Mouse (Mus musculus) lung, adult 2 months (tissue): ENCODE results near the gene Gcsh.

Experiments used
- CTCF ChIP-seq: fragments of 200-500 bp; IDR thresholded peaks from 2 replicates; pipeline ENCODE4 v1.5.1; 2011; ENCODE audit warnings: mild to moderate bottlenecking, low read length, control low read depth; ENCODE audit not compliant: insufficient read depth
- POLR2A ChIP-seq: fragments of 200-500 bp; IDR thresholded peaks from 2 replicates; pipeline ENCODE4 v1.6.1; 2011; ENCODE audit warnings: low read depth, mild to moderate bottlenecking, control low read depth, low read length, borderline replicate concordance; ENCODE audit errors: extremely low read depth

DNA sequence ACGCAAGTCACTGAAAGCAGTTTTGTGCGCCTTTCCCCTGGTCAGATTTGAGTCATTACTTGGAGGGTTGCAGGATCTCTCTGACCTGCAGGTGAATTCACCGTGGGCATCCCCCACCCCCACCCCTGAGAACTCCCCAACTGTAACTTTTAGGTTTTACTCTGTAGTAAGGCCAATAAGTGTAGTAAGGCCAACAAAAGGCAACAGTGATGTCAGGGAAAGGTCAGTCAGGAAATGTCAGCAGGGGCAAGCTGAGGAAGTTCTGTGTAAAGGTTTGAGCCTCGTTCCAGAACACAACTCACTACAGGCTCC is 49.0 kb downstream of the Gcsh start:
- TF ChIP-seq CTCF = no peak
- TF ChIP-seq POLR2A = no peak
